Mouse (Mus musculus) cerebellum, postnatal 10 days (tissue): ENCODE data around the gene Ppp1r14c.
"Not testable (repeated sequence)": the region's sequence is repeated elsewhere in the genome, so short reads cannot be mapped to it uniquely, and the experiment has no call there.

ENCODE experiments used
- DNase-seq, 2 experiments: peaks; one replicate each; pipeline ENCODE4 v3.0.0; 2021; ENCODE audit warnings: mixed read lengths in 2 of 2

Ppp1r14c gene

GRCm38 (mm10) chr10:3403416-3404137 is 37.7 kb downstream of the Ppp1r14c start:
- peak; percentile 55 to 57 for DNase-seq

DNA sequence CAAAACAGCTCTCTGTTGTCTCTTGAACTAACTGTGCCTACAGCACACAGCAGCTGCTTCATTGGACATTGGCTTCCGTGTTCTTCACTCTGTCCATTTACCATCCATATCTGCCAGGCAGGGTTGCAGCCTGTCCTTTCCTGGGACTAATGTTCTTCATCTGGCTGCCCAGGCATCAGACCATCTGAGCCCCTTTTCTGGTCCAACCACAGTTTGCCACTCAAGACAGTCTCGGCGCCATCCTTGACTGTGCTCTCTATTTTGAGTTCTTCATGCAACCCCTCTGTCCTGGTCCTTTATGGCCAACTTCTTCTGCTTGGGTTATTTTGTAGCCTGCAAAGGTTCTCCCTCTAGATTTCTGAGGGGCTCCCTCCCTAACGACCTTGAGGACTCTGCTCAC is 38.5 kb downstream of the Ppp1r14c start:
- DNase-seq, result no peak

- peak; percentile 55 to 63 for DNase-seq
These were observed 40.4 kb downstream of the Ppp1r14c start for GRCm38 (mm10) chr10:3406280-3406679.

GRCm38 (mm10) chr10:3408036-3408661 is 42.3 kb downstream of the Ppp1r14c start:
- DNase-seq, result peak; percentile 55 to 56

DNA sequence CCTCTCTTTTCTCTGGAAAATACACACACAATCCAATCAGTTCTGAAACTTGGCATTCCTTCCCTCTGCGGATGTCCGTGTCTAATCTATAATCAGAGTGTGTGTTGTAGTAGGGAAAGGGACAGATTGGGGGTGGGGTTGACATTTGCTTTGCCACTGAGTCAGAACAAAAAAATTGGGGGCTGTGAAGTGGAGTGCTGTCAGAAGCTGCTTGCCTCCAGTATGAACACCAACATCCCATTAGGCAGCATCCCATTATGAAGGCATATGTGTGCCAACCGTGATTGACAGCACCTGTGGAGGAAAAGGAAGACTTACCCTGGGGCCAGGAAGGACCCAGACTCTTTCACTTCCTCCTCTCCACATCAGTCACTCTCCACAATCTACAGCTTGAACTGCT is 42.8 kb downstream of the Ppp1r14c start:
- DNase-seq, result peak in 1 of 2 experiments; percentile 51

- DNase-seq, result peak; percentile 86 to 91
These were observed 45.4 kb downstream of the Ppp1r14c start for GRCm38 (mm10) chr10:3411222-3411621.

DNA sequence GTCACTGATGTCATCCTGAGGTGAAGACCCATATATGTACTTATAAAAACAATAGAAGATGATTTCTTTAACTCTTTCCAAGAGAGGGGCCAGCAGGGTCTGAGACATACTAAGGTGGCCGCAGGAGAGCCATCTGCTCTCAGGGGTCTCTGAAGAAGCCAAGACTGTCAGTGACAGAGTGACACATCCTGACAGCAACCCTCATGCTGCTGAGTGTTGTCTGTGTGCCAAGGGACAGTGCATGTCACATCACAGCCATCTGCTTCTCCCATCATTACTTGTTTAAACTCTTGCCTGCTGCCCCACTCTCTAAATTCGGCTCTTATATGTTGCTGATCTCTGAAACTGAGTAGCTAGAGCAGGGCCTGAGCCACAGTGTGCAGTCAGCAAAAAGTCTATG is 45.8 kb downstream of the Ppp1r14c start:
- peak; percentile 88 to 91 for DNase-seq

- DNase-seq, result peak; percentile 89 to 93
These were observed 49.0 kb downstream of the Ppp1r14c start for GRCm38 (mm10) chr10:3414813-3415212.

DNA sequence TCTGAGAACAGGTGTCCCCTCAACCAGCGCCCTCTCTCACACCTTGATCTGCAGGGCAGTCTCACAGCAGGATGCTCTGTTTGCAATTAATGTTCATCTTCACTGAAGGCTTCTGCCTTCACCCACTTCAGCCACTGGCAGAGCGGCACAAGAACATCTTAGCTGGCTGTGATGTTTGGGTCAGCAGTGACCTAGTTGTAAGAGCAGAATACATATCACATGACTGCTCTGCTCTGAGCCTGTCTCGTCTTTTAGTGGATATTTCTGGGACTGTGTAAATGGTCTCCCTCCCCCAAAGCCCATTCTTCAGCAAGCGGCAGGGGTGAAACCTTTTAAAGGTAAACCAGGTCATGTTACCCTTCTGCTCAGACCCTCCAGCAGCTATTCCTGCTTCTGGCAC is 50.7 kb downstream of the Ppp1r14c start:
- no peak for DNase-seq

- DNase-seq, result peak in 1 of 2 experiments; percentile 41
These were observed 51.6 kb downstream of the Ppp1r14c start for GRCm38 (mm10) chr10:3417408-3417807.

- DNase-seq, result no peak
These were observed 58.2 kb downstream of the Ppp1r14c start for GRCm38 (mm10) chr10:3424016-3424415.

GRCm38 (mm10) chr10:3427689-3428399 is 62.0 kb downstream of the Ppp1r14c start:
- DNase-seq, result peak; percentile 61 to 71

- peak; percentile 50 to 60 for DNase-seq
These were observed 69.1 kb downstream of the Ppp1r14c start for GRCm38 (mm10) chr10:3434848-3435474.

DNA sequence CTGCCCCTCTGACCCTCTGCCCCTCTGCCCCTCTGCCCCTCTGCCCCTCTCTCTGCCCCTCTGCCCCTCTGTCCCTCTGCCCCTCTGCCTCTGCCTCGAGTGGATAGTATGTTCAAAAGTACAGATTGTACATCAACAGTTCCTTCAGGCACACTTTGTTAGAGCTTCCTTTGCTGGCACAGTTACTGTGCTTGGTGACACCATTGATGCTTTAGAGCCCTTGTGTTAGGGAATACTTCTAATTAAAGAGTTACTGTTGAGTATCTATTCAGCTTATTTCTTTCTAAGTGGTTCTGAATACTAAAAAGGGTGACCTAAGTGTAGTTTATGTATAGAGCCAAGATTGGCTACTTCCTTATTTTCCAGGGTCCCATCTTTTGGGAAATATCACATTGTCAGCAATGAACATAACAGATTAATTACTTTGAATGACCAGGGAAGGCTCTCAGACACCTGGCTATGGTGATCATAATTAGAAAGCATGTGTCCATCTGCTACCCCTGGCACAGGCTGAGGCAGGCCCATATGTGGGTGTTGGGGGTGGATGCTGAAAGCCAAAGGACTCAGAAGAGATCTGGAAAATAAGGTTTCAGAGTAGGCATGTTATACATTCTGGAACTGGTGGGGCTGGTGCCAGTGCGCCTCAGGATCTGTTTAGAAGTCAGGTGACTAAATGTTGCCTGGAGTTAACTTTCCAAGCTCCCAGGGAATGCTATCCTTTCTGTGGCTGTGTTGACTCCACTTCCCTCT is 75.0 kb downstream of the Ppp1r14c start:
- DNase-seq, result peak; percentile 89 to 92

GRCm38 (mm10) chr10:3446748-3447147 is 80.9 kb downstream of the Ppp1r14c start:
- DNase-seq, result not testable (repeated sequence)

DNA sequence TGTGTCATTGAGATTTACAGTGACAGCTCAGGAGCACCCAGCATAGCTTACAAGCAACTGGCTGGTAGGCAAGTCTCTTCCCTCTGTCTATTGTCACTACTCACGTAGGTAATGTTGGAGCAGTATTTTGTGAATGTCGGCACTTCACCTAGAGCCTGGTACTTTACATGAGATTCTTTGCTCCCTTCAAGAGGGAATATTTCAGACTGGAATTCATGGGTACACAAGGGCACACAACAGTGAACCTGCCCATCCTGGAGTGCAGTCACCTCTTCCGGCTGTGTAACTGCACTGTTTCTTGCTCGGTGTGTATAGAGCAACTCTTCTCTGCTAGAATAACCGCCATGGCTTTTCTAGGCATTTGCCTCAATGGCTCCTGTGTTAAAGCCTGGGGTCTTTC is 82.8 kb downstream of the Ppp1r14c start:
- DNase-seq, result no peak

DNA sequence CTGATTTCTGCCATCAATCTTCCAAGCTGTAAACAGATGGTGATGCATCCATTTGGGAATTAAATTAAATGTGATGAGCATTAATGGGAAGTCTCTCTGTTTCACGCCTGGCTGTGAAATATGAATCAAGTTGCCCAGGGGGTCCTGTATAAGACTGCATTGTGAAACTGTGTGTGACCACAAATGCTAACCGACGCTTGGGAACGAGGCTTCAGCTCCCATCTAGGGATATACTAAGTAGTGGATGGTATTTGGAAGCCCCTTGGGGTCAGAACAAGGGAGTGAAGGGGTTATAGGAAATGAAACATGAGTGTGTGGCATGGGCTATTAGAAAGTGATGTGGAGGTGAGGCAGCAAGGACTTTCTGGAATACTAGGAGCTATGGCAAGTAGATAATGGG is 86.1 kb downstream of the Ppp1r14c start:
- no peak for DNase-seq

- no peak for DNase-seq
These were observed 87.1 kb downstream of the Ppp1r14c start for GRCm38 (mm10) chr10:3452822-3453475.

GRCm38 (mm10) chr10:3458686-3459085 is 92.8 kb downstream of the Ppp1r14c start:
- DNase-seq, result no peak

GRCm38 (mm10) chr10:3460841-3461240 is 95.0 kb downstream of the Ppp1r14c start:
- DNase-seq, result peak; percentile 76 to 79

- no peak for DNase-seq
These were observed 100.3 kb downstream of the Ppp1r14c start for GRCm38 (mm10) chr10:3466135-3466626.

GRCm38 (mm10) chr10:3468590-3468989 is 102.7 kb downstream of the Ppp1r14c start:
- DNase-seq, result no peak
